Mouse (Mus musculus): Measurements from ENCODE around the gene Nav2. TPM values are rescaled to one million over a fixed set of nuclear protein-coding genes. Genes with fewer than 3 reads are reported as not detected.
A peak's percentile ranks its signal among the peaks of the same experiment; 100 is the strongest.

Gene Nav2
- polyA plus RNA-seq, 1 experiment from 2014 or later, result 2.8 TPM

DNA sequence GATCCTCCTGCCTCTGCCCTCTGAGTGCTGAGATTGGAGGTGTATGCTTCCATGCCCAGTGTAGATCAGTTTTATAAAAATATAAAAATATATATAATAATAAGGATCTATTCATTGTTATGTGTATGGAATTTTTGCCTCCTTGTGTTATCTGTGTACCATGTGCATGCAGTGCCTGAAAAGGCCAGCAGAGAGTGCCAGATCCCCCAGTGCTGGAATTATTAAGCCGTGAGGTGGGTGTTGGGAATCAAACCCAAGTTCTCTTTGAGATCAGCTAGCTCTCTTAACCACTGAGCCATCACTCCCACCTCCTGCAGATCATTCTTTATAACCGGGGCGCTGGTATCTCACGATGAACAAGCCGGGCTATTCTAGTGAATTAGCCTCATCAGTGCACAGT is 346.5 kb downstream of the Nav2 start:
- H3K27ac ChIP-seq, result no peak overlapping the region
- no peak for ATAC-seq
- no peaks in the 10 kb centered on the region for H3K36me3 ChIP-seq
- H3K9me3 ChIP-seq (replicated peaks), result no peaks in the 10 kb centered on the region
- H3K9ac ChIP-seq, result no peak overlapping the region
- H3K4me2 ChIP-seq, result no peak overlapping the region
- WGBS (ENCODE audit: insufficient replicate concordance), result 78% methylated on average over 5 of the region's 5 CpGs
- no peaks in the 10 kb centered on the region for H3K4me1 ChIP-seq
- no peaks in the 10 kb centered on the region for H3K27me3 ChIP-seq (replicated peaks)
- no peak overlapping the region for H3K4me3 ChIP-seq

DNA sequence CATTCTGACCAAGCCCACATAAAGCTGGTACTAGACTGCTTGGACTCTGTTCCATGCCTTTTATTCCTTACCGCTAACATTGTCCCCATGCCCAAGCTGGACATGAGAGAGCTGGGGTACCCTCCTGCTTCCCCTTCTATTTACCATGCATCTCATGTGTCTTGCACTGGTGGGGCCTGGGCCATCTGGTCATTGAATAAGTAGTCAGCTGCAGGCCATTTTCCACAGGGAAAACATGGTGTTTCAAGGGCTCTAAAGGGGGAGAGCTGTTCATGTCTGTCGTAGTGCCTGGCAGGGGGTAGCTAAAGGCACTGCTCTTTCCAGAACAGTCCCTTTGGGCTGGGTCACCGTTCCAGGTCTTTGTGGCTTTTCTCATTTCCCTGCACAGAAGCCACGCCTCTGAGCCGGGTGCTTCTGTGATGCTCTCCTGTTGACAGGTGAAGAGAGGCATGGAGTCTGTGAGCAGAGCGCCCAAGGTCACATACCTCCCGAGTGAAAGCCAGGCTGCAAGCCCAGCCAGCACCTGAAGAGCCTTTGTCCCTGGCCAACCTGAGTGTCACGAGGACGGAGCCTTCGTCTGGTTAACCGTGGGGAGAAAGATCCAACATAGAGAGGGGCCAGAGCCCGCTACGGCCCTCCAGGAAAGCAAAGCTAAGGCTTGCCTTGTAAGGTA is 348.9 kb downstream of the Nav2 start:
- Histone ChIP-seq H3K27me3 (replicated peaks) (no peaks in the 10 kb centered on the region; the same call in 1 of the 2 replicates), H3K9ac (no peak overlapping the region), H3K4me2 (no peak overlapping the region), H3K36me3 (no peaks in the 10 kb centered on the region), H3K4me3 (no peak overlapping the region), H3K27ac (no peak overlapping the region), H3K4me1 (no peaks in the 10 kb centered on the region), H3K9me3 (replicated peaks) (no peaks in the 10 kb centered on the region)
- no peak for ATAC-seq
- 76% methylated on average over 13 of the region's 13 CpGs for WGBS (ENCODE audit: insufficient replicate concordance)

DNA sequence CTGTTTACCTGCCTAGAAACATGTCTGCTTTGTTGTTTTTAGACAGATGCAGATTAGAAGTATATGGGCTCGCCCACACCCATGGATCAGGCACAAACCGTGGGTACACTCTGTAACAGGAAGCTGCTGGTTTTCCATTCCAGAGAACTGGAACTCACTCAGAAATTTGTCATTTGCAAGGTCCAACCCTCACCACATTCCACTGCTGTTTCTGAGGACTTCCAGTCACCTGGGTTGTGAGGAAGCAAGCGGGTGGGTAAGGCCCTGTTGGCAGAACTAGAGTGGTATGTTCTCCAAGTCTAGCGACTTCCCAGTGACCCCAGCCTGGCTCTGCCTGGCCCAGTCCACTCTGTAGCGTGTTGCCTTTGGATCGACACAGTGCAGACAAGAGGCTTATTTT is 349.6 kb downstream of the Nav2 start:
- Histone ChIP-seq H3K9ac (no peak overlapping the region), H3K27me3 (replicated peaks) (no peaks in the 10 kb centered on the region; the same call in 1 of the 2 replicates), H3K9me3 (replicated peaks) (no peaks in the 10 kb centered on the region), H3K27ac (no peak overlapping the region), H3K36me3 (no peaks in the 10 kb centered on the region), H3K4me1 (no peaks in the 10 kb centered on the region), H3K4me3 (no peak overlapping the region), H3K4me2 (no peak overlapping the region)
- 60% methylated on average over 6 of the region's 6 CpGs for WGBS (ENCODE audit: insufficient replicate concordance)
- no peak for ATAC-seq

DNA sequence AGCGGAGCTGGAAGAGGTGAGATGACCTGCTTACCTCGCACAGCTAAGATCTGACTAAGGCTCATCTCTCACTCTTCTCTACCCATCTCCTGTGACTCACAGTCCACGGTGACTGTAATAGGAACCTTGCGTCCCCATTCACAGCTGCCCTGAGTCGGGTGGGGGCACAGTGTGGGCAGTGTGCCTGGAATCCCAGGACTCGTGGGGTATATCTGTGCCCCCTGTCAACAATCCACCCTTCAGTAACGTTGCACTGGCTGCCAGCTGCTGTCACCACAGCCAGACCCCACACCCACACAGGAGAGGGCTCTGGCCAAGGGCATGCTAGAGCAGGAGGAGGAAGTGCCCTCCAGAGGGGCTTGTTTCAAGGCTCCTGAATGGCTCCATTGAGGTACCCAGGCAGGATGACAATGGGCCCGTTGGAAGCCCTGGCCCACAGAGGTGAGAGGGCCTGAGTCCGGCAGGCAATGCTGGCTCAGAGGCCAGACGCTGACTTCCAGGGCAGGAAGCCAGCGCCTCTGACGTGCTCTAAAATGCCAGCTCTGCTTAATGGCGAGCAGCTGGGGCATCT is 353.5 kb downstream of the Nav2 start:
- H3K4me1 ChIP-seq, result no peaks in the 10 kb centered on the region
- no peak overlapping the region for H3K4me2 ChIP-seq
- no peaks in the 10 kb centered on the region; the same call in 1 of the 2 replicates for H3K27me3 ChIP-seq (replicated peaks)
- no peak overlapping the region for H3K9ac ChIP-seq
- 57% methylated on average over 13 of the region's 13 CpGs for WGBS (ENCODE audit: insufficient replicate concordance)
- no peak overlapping the region for H3K27ac ChIP-seq
- no peaks in the 10 kb centered on the region for H3K9me3 ChIP-seq (replicated peaks)
- ATAC-seq, result no peak
- no peak overlapping the region for H3K4me3 ChIP-seq
- no peaks in the 10 kb centered on the region for H3K36me3 ChIP-seq

DNA sequence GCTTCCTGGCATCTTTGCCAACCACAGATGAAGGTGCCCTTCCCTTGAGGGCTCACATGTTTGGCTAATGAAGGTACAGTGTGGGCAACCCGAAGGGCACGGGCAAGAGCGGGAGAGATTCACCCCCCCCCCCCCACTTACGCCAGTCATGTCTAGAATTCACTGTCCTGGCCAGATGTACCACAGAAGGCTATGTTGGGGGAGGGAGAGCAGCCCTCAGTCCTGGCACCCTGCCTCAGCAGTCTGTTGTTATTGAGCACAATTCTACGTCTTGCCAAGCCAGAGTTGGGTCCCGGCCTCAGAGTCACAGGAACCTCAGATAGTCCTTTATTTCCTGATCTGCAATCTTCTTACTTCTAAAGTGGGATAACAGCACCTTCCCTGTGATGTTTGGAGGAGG is 357.9 kb downstream of the Nav2 start:
- no peaks in the 10 kb centered on the region for H3K9me3 ChIP-seq (replicated peaks)
- H3K27me3 ChIP-seq (replicated peaks), result peaks cover 5% of the 10 kb centered on the region; the same call in 1 of the 2 replicates
- ATAC-seq, result no peak
- H3K4me2 ChIP-seq, result no peak overlapping the region
- H3K4me1 ChIP-seq, result no peaks in the 10 kb centered on the region
- H3K4me3 ChIP-seq, result no peak overlapping the region
- WGBS (ENCODE audit: insufficient replicate concordance), result 77% methylated on average over 6 of the region's 6 CpGs
- no peak overlapping the region for H3K9ac ChIP-seq
- H3K36me3 ChIP-seq, result no peaks in the 10 kb centered on the region
- no peak overlapping the region for H3K27ac ChIP-seq

DNA sequence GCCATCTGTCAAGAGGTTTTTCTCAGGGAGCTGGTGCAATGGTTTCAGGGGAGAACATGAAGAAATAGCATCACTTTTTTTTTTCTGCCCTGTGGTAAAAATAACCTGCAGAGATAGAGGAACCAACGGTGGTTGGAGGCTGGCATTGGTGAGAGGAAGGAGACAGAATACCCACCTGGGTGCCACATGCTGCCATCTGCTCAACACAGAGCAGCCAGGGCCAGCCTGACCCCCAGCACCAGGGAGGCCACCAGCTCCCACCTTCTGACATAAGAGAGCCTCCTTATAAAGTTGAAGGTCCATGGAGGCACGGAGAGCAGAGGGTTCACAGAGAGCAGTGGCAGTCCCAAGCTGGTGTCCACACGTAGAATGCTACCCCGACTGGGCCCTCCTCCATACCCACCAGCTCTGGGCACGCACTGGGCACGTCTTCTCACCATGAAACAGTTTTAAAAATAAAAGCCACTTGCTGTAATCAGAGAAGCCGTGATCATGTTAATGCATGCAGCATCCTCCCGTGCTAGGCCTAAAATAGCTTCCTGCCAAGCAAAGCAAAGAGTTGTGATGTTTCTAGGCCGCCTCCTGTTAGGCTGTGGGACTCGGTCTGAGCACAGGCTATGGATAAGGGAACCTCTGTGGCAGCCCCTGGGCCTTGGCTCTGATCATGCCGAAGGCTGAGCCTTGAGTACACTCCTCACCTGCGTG is 359.3 kb downstream of the Nav2 start:
- ATAC-seq, result no peak
- Histone ChIP-seq H3K4me2 (no peak overlapping the region), H3K4me3 (no peak overlapping the region), H3K27me3 (replicated peaks) (peaks cover 9% of the 10 kb centered on the region; the same call in 1 of the 2 replicates), H3K27ac (no peak overlapping the region), H3K9ac (no peak overlapping the region), H3K9me3 (replicated peaks) (no peaks in the 10 kb centered on the region), H3K36me3 (no peaks in the 10 kb centered on the region), H3K4me1 (no peaks in the 10 kb centered on the region)
- WGBS (ENCODE audit: insufficient replicate concordance), result 64% methylated on average over 12 of the region's 12 CpGs

DNA sequence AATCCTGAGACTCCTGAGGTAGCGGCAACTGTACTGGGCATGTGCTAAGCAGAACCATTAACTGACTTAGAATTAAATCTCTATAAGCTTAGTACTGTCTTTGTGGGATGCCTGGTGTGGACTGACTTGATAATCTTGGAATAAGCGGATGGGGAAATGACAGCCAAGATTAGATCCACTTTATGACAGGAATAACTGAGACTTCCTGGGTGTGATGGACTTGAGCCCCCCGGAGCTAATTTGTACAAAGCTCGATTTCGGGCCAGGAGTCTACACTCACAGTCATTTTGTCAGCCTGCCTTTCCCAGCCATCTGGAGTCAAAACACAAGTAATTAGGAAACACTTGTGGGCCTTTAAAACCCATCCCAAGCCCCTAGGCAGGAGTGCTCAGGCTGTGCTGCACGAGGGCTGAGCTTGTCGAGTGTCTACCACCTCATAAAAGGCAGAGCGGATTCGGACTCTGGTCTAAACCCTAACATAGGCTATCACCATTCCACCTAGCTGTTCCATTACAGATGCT is 359.9 kb downstream of the Nav2 start:
- no peak for ATAC-seq
- Histone ChIP-seq H3K4me2 (no peak overlapping the region), H3K27ac (no peak overlapping the region), H3K4me1 (no peaks in the 10 kb centered on the region), H3K9me3 (replicated peaks) (no peaks in the 10 kb centered on the region), H3K4me3 (no peak overlapping the region), H3K27me3 (replicated peaks) (peaks cover 9% of the 10 kb centered on the region; the same call in 1 of the 2 replicates), H3K9ac (no peak overlapping the region), H3K36me3 (no peaks in the 10 kb centered on the region)
- 71% methylated on average over 9 of the region's 9 CpGs for WGBS (ENCODE audit: insufficient replicate concordance)

DNA sequence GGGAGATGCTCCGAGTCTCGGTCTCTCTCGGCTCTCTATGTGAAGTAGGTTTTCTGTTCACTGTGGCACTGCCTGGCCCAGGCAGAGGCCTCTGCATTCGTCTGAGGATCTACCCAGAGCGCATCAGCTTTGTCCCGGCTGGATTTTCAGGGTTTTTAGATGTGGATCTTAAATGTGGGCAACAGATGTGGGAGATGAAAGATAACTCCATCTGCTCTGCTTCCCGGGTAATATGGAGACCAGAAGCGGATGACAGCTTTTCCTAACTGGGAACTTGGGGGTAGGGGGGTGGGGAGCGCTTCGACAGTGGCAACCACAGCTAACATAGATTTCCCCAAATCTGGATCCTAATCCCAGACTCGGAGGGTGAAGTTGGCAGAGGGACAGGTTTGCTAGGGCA is 362.3 kb downstream of the Nav2 start:
- peaks cover 9% of the 10 kb centered on the region; the same call in 1 of the 2 replicates for H3K27me3 ChIP-seq (replicated peaks)
- ATAC-seq, result no peak
- H3K4me1 ChIP-seq, result 0 out of 2 replicates have a peak, but pooled peaks cover 6% of the 10 kb centered on the region
- H3K27ac ChIP-seq, result no peak overlapping the region
- no peak overlapping the region for H3K4me2 ChIP-seq
- H3K9me3 ChIP-seq (replicated peaks), result no peaks in the 10 kb centered on the region
- 57% methylated on average over 11 of the region's 11 CpGs for WGBS (ENCODE audit: insufficient replicate concordance)
- no peak overlapping the region for H3K4me3 ChIP-seq
- no peak overlapping the region for H3K9ac ChIP-seq
- H3K36me3 ChIP-seq, result no peaks in the 10 kb centered on the region

DNA sequence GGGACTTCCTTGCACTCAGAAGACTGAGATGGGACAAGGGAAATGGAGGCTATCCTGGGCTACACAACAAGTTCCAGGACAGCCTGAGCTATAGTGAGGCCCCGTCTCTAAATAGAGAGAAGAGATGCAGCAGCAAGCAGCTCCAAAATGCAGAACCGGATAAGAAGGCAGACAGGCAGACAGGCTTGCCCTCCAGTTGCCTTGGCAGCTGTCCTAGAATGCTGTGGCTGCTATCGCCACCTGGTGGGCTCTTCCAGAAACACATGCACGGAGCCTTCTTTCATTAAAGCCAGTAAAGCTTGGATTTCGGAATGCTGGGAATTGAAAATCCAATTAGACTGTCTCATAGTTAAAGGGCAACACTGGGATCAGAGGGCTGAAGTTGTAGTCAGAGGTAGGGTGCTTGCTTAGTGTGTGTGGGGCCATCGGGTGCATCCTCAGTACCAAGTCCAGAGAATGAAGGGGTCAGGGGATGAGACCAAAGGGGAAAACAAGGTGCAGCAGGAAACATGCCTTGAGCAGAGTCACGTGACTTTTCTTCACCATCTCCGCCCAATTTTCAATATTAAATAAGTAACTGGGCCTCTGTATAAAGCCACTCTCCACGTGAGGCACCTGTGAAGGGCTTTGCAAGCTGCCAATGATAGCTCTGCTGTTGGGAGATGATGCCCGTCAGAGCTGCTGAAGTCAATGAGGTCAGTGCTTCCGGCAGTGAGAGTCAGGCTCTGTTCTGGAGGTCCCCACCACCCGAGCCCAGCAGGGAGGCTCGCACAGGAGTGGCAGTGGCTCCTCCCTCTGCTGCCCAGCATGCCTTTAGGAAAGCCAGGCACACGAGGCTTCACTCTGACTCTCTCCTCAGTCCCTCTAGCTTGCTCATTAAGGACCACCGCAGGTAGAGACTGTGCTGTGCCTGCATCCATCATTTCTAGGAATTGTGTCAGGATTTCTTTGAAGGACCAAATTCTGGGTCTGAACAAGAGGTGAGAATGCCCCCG is 364.2 kb downstream of the Nav2 start:
- Histone ChIP-seq H3K4me2 (no peak overlapping the region), H3K36me3 (no peaks in the 10 kb centered on the region), H3K4me3 (no peak overlapping the region), H3K27me3 (replicated peaks) (peaks cover 9% of the 10 kb centered on the region; the same call in 1 of the 2 replicates), H3K4me1 (0 out of 2 replicates have a peak, but pooled peaks cover 6% of the 10 kb centered on the region), H3K27ac (no peak overlapping the region), H3K9me3 (replicated peaks) (no peaks in the 10 kb centered on the region), H3K9ac (no peak overlapping the region)
- WGBS (ENCODE audit: insufficient replicate concordance), result 18% methylated on average over 16 of the region's 16 CpGs
- no peak for ATAC-seq

DNA sequence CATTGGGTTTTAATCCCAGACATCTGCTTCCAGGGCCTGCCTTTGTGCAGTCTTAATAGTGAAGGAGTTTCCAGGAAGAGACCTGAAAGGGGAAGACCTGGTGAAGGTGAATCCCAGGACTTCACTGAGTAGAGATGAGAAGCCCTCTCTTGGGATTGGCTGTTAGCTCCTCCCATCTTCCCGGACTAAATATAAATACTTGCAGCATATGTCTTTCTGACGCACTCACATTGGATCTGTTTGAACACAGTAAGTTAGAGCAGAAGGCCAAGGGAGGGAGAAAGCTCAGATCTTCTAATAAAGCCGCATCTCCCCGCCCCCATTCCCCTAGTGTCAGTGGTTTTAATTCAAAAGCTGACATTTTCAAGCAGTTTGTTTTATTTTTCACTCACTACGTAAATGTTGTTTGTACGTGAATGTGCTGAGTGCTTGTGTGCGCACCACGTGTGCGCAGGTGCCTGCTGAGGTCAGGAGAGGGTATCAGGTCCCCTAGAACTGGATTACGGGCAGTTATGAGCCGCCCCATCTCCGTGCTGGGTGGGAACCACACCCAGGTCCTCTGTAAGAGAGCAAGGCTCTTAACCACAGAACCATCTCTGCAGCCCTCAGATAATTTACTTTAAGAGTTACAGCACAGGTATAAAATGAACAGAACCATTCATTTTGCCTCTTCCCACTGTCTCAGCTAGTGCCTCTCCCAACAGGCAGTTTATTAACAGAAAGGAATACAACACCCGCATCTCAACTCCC is 365.6 kb downstream of the Nav2 start:
- Histone ChIP-seq H3K4me1 (0 out of 2 replicates have a peak, but pooled peaks cover 6% of the 10 kb centered on the region), H3K36me3 (no peaks in the 10 kb centered on the region), H3K4me2 (no peak overlapping the region), H3K9me3 (replicated peaks) (no peaks in the 10 kb centered on the region), H3K4me3 (no peak overlapping the region), H3K27ac (no peak overlapping the region), H3K9ac (no peak overlapping the region), H3K27me3 (replicated peaks) (peaks cover 9% of the 10 kb centered on the region; the same call in 1 of the 2 replicates)
- WGBS (ENCODE audit: insufficient replicate concordance), result 63% methylated on average over 13 of the region's 13 CpGs
- peak; percentile 64; the same call in 1 of the 2 replicates for ATAC-seq

DNA sequence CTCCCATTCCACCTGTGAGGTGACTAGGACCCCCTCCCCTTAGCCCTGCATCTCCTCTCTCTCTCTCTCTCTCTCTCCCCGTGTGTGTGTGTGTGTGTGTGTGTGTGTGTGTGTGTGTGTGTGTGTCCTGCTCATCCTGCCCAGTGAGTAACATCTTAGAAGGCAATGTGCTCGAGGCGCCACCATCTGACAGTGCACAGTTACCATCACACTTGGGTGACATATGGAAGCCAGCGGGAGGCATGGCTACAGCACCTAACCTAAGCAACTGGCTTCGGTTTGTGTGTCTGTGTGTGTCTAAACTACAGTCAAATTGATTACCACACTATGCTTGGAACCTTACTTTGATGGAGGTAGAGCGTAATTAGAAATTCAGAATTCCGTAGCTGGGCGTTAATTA is 366.2 kb downstream of the Nav2 start:
- ATAC-seq, result peak; percentile 6; the same call in 1 of the 2 replicates
- Histone ChIP-seq H3K27me3 (replicated peaks) (peaks cover 4% of the 10 kb centered on the region; the same call in 1 of the 2 replicates), H3K9ac (no peak overlapping the region), H3K4me3 (no peak overlapping the region), H3K27ac (no peak overlapping the region), H3K36me3 (no peaks in the 10 kb centered on the region), H3K9me3 (replicated peaks) (no peaks in the 10 kb centered on the region), H3K4me2 (no peak overlapping the region), H3K4me1 (0 out of 2 replicates have a peak, but pooled peaks cover 6% of the 10 kb centered on the region)
- 59% methylated on average over 8 of the region's 8 CpGs for WGBS (ENCODE audit: insufficient replicate concordance)

Data from liver, embryonic 12.5 days (tissue).